Mouse (Mus musculus) adrenal gland, postnatal 4 days (tissue): ENCODE results near the gene Vmn2r74. TPM values are rescaled to one million over a fixed set of nuclear protein-coding genes. Genes with fewer than 3 reads are reported as not detected.

Experiments used
- DNase-seq, 2 experiments: peaks; one replicate each; pipeline ENCODE4 v3.0.0; 2021 to 2022; ENCODE audit warnings: low spot score in 2 of 2, mixed read lengths in 2 of 2
- long read RNA-seq, 2 experiments: library from polyadenylated mRNA; stranded (forward); transcript quantifications; one replicate each; pipeline ENCODE4 v2.0.0; 2021
- total RNA-seq, 2 experiments: library from RNA; stranded (reverse); gene quantifications; 2 replicates each; pipeline ENCODE4 v1.2.3; 2021

The Vmn2r74 gene
- not detected for total RNA-seq
- long read RNA-seq, experiment 1, result 0 reads
- long read RNA-seq, experiment 2, result 0 reads

DNA sequence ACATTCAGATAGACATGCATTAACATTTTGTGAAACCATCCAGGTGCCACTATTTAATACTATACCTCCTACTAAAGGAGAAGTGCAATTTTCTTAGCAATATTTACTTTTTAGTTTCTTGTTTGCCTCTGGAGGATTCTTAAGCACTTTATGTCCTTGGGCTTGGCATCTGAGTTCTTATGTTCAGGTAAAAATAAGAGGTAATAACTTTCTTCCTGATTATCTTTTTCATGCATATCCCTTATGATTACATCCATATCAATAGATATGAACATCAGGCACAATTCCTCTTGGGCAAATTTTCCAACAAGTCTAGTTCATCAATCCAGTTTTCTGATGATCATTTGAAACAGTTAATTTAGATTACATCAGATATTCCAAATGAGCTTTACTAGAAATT is at the start of gene Vmn2r74:
Gene Vmn2r74, minus strand, starts transcription at position 101 of the 400 bp plus-strand sequence.
- DNase-seq, result no peak

GRCm38 (mm10) chr7:86007533-86007932 is 46.1 kb upstream of the Vmn2r74 start:
- DNase-seq, result no peak

Other genes starting within 250 kb of the Vmn2r74 start
- not detected for gene Vmn2r72, start 206.5 kb downstream of the Vmn2r74 start, total RNA-seq
- not detected for gene Vmn2r73, start 85.4 kb downstream of the Vmn2r74 start, total RNA-seq
- gene Vmn2r75, start 210.1 kb upstream of the Vmn2r74 start, total RNA-seq, result not detected